Mouse (Mus musculus) myocyte (in vitro differentiated cells): ENCODE measurements around the gene Mad1l1.

Source experiments
- CEBPB ChIP-seq: IDR thresholded peaks from 2 replicates; pipeline ENCODE4 v1.6.1; 2011; ENCODE audit warnings: mild to moderate bottlenecking, moderate library complexity; ENCODE audit not compliant: poor library complexity, insufficient read depth, severe bottlenecking
- E2F4 ChIP-seq: IDR thresholded peaks from one replicate; pipeline ENCODE4 v1.6.1; 2011; ENCODE audit warnings: mild to moderate bottlenecking, control low read depth, moderate library complexity; ENCODE audit not compliant: insufficient read depth
- MAX ChIP-seq: IDR thresholded peaks from one replicate; pipeline ENCODE4 v1.6.1; 2011; ENCODE audit warnings: low read depth, mild to moderate bottlenecking, control low read depth
- MYOD1 ChIP-seq, 3 experiments: IDR thresholded peaks; one replicate each; pipeline ENCODE4 v1.6.1; 2011; ENCODE audit warnings: control low read depth in 2 of 3, low read depth in 2 of 3, mild to moderate bottlenecking in 2 of 3, moderate library complexity in 1 of 3; ENCODE audit not compliant: insufficient read length in 2 of 3, control insufficient read depth in 1 of 3
- MYOG ChIP-seq, 3 experiments: IDR thresholded peaks; one replicate each; pipeline ENCODE4 v1.6.1; 2011; ENCODE audit warnings: control low read depth in 2 of 3, low read depth in 2 of 3, mild to moderate bottlenecking in 2 of 3; ENCODE audit not compliant: insufficient read length in 2 of 3, control insufficient read depth in 1 of 3, insufficient read depth in 1 of 3
- POLR2A ChIP-seq: IDR thresholded peaks from one replicate; pipeline ENCODE4 v1.6.1; 2011; ENCODE audit warnings: low read depth, mild to moderate bottlenecking, control low read depth, moderate library complexity; ENCODE audit not compliant: insufficient read length
- POLR2AphosphoS2 ChIP-seq: IDR thresholded peaks from one replicate; pipeline ENCODE4 v1.6.1; 2011; ENCODE audit warnings: low read depth, control low read depth; ENCODE audit not compliant: insufficient read length
- REST ChIP-seq: IDR thresholded peaks from one replicate; pipeline ENCODE4 v1.6.1; 2011; ENCODE audit warnings: mild to moderate bottlenecking, control low read depth, moderate library complexity; ENCODE audit not compliant: insufficient read depth, insufficient read length
- SRF ChIP-seq: IDR thresholded peaks from one replicate; pipeline ENCODE4 v1.6.1; 2011; ENCODE audit warnings: low read depth; ENCODE audit not compliant: control insufficient read depth, insufficient read length
- TCF12 ChIP-seq: IDR thresholded peaks from one replicate; pipeline ENCODE4 v1.6.1; 2011; ENCODE audit warnings: mild to moderate bottlenecking, control low read depth; ENCODE audit not compliant: poor library complexity, insufficient read depth, severe bottlenecking
- TCF3 ChIP-seq: IDR thresholded peaks from one replicate; pipeline ENCODE4 v1.6.1; 2011; ENCODE audit warnings: low read depth, control low read depth; ENCODE audit not compliant: insufficient read length
- USF1 ChIP-seq: IDR thresholded peaks from one replicate; pipeline ENCODE4 v1.6.1; 2011; ENCODE audit warnings: low read depth, mild to moderate bottlenecking, control low read depth, moderate library complexity

GRCm38 (mm10) chr5:139978525-139979276, 342.7 kb downstream of the Mad1l1 start:
- TF ChIP-seq POLR2A (no peak), POLR2AphosphoS2 (no peak), MAX (no peak), TCF3 (no peak), E2F4 (no peak), CEBPB (no peak), REST (peak; percentile 83), USF1 (no peak), MYOD1 (IDR thresholded peaks at IDR 0.05; ENCODE audit: control insufficient read depth in 1 of 3, insufficient read length in 2 of 3, low read depth in 2 of 3) (no peak), TCF12 (no peak), SRF (no peak), MYOG (IDR thresholded peaks at IDR 0.05; ENCODE audit: control insufficient read depth in 1 of 3, insufficient read depth in 1 of 3, insufficient read length in 2 of 3, low read depth in 2 of 3) (no peak)
